10 mouse cellular contexts compared by ENCODE assay signal in genomic region chr9:95428277-95428676, GRCm38 (mm10).
"Had no signal": no experiment of that assay in that cellular context is flagged by ENCODE, and none has a peak within 500 bp of the region (broad histone marks: within the 10 kb centered on the region; RNA-seq: fewer than 3 reads in every experiment).

No protein-coding gene starts in this region.

- H3K27ac ChIP-seq: left cerebral cortex, adult 2 months; limb, embryonic 10.5 days; liver, embryonic 15.5 days; midbrain, embryonic 13.5 days; stomach, postnatal 0 days had no signal

- H3K4me2 ChIP-seq: liver, embryonic 11.5 days; liver, embryonic 15.5 days; midbrain, embryonic 13.5 days had no signal

- H3K9ac ChIP-seq: liver, embryonic 15.5 days; midbrain, embryonic 13.5 days had no signal

- H3K36me3 ChIP-seq: limb, embryonic 10.5 days; liver, embryonic 15.5 days; midbrain, embryonic 13.5 days had no signal

- DNase-seq: lung, postnatal 36 days; thymus, postnatal 4 days had no signal

- H3K27me3 ChIP-seq: liver, embryonic 15.5 days; midbrain, embryonic 13.5 days had no signal

- H3K9me3 ChIP-seq: limb, embryonic 10.5 days; liver, embryonic 15.5 days had no signal

- H3K4me3 ChIP-seq: left cerebral cortex, adult 2 months; limb, embryonic 10.5 days; liver, embryonic 15.5 days; midbrain, embryonic 13.5 days had no signal

- H3K4me1 ChIP-seq: liver, embryonic 15.5 days; midbrain, embryonic 13.5 days had no signal

- ATAC-seq: inflammation-experienced regulatory T-cells, adult 6 months; intestine, postnatal 0 days; midbrain, embryonic 13.5 days had no signal
